Mouse (Mus musculus) layer of hippocampus, adult 9-10 months (tissue): ENCODE results near the gene Chil6.

Source experiments
- DNase-seq: peaks from one replicate; pipeline ENCODE4 v3.0.0; 2022; ENCODE audit warnings: low spot score

The Chil6 gene

GRCm38 (mm10) chr3:106406082-106406481, at the start of gene Chil6:
TSS of gene Chil6 (minus strand) at chr3:106406182.
- DNase-seq, result no peak

- DNase-seq, result no peak
Observed at GRCm38 (mm10) chr3:106452616-106453015, 46.6 kb upstream of the Chil6 start.

DNA sequence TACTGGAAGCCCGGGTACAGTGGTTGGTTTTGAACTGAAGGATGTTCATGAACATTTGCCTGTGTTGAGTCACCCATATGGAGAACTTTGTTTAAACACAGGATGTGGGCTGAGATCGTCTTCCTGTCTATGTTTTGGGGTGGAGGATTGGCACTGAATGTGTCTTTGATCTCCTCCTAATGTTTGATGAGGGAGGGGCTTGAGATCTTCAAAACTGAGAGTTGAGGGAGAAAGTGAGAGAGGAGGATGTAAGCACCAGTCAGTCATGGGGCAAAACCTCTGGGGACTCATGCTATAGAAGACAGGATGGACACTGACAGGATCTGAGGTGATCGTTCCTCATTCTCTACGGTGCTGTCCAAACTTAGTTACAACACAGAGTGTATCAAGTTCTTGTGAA, 43.6 kb upstream of the Chil6 start:
- no peak for DNase-seq

GRCm38 (mm10) chr3:106448995-106449394, 43.0 kb upstream of the Chil6 start:
- no peak for DNase-seq

GRCm38 (mm10) chr3:106448571-106448970, 42.6 kb upstream of the Chil6 start:
- DNase-seq, result peak; percentile 56
